Mouse (Mus musculus): ENCODE measurements at regions not wholly inside any gene's neighbourhood (a gene's known extent, or its start where the extent isn't known, plus 50 kb on each side); places are given as distances from the start of the nearest gene placed in this dataset.

- TF ChIP-seq CTCF (IDR thresholded peaks at IDR 0.05 in 2 of 3, conservative IDR thresholded peaks at IDR 0.05 in 1 of 3; ENCODE audit: control insufficient read depth in 1 of 3, insufficient read depth in 1 of 3, low read depth in 2 of 3, low read length in 3 of 3, poor library complexity in 1 of 3, severe bottlenecking in 1 of 3) (no peak), TBP (IDR thresholded peaks at IDR 0.05; ENCODE audit: low read depth, low read length) (no peak)
Observed at GRCm38 (mm10) chr9:87894596-87894995, 163.5 kb upstream of the Tbx18 start.
